Mouse (Mus musculus): Measurements from ENCODE around the gene Gm6890. TPM values are rescaled to one million over a fixed set of nuclear protein-coding genes. Genes with fewer than 3 reads are reported as not detected.

Gene Gm6890
- polyA plus RNA-seq (2012; rRNA removed; ENCODE audit: low replicate concordance) = not detected in 2 replicates

DNA sequence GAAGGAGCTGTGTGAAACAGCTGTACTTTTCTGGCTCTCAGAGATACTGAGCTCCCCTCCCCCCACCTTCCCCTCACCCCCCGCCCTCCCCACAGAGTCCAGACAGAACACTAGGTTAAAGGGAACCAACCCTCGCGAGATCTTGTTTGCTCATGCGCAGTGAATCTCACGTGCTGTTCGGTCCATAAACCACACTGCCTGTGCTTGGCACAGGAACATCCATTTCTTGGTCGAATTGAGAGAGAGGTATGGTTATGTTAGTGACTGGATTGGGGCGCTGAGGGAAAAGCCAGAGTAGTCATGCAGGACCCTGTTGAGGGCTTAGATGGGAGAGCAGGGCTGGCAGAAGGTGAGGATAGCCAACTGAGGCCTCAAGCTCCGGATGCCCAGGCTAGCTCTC lies at the start of gene Gm6890:
Gene Gm6890 (plus strand): TSS at position 301 of the 400 bp plus-strand sequence.

Other genes starting within 250 kb of the Gm6890 start
- not detected in 2 replicates for gene Olfr1326-ps1, start 166.0 kb upstream of the Gm6890 start, polyA plus RNA-seq (2012; rRNA removed; ENCODE audit: low replicate concordance)
- gene Olfr1325, start 148.2 kb upstream of the Gm6890 start, polyA plus RNA-seq (2012; rRNA removed; ENCODE audit: low replicate concordance) = not detected in 2 replicates
- not detected in 2 replicates for gene Gm5640, start 95.3 kb upstream of the Gm6890 start, polyA plus RNA-seq (2012; rRNA removed; ENCODE audit: low replicate concordance)
- 0.04 and 0.08 TPM in 2 replicates for gene Gm5936, start 96.3 kb downstream of the Gm6890 start, polyA plus RNA-seq (2012; rRNA removed; ENCODE audit: low replicate concordance)